Mouse (Mus musculus): ENCODE data around the gene Usp36.

Usp36 gene

DNA sequence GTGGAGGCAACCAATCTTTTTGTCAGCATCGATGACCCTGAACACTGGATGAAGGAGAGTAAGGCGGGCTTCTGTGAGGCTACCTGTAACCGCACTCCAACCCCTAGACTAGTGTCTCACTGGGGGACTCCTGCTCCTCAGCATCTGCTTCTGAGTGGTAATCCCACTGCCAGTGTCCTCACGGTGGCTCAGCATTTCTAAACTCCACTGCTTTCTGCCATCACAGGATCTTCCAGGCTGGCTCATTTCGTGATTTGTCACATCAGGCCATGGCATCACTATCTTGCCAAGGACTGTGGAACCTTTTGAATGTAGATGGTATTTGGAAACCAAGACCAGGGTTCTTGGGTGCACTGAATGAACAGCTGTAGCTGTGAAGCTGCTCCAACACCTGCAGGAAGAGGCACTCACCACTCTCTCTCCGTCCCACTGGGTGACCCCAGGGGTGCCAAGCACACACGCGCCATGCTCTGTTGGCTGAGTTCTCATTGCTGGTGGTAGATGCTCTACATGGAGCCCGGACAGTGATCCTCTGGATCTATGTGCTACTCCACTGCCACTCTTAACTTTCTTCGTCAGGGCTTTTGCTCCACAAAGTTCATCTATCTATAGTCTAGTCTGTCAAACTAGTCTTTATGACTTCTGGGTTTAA is 66.5 kb downstream of the Usp36 start:
- no peak for DNase-seq (ENCODE audit: low spot score in 2 of 2)

DNA sequence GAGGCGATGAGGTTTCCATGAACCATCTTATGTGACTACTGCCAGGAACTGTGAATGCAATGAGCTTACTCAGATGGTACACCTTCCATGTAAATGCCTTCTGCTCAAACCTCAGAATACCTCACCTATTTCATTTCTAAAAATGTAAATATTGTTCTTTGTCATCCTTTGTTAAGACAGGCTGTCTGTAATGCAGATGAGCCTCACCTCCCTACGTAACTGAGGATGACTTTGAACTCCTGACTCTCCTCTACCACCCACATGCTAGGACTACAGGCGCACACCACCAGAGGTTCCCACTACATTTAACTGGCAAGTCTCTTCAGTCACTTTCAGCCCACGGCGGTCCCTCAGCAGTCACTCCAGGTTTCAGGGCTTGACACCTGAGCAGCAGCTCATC is 67.1 kb downstream of the Usp36 start:
- no peak for DNase-seq (ENCODE audit: low spot score in 2 of 2)

DNA sequence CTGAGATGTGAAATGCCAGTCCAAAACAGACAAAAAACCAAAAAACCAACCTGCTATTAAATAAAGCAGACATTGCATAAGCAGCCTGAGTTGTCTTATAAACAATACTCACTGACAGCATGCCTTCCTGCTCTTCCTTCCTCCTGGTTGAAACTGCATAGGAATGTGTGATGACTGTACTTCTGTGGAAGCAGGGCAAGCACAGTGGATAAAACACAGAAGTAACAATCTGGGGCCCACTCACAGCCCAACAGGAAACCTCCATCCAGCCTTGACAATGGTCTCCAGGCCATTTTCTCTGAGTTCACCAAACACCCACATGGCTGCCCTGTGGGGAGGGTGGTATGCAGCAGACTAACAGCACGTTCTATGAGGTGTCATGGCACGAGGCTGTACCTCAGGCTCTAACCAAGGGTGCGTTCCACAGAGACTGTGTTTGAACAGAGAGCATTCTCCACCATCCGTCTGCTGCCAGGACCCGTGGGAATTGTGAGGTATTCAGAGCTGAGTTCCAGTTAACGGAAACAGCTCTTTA is 67.6 kb downstream of the Usp36 start:
- DNase-seq (ENCODE audit: low spot score in 2 of 2), result no peak

DNA sequence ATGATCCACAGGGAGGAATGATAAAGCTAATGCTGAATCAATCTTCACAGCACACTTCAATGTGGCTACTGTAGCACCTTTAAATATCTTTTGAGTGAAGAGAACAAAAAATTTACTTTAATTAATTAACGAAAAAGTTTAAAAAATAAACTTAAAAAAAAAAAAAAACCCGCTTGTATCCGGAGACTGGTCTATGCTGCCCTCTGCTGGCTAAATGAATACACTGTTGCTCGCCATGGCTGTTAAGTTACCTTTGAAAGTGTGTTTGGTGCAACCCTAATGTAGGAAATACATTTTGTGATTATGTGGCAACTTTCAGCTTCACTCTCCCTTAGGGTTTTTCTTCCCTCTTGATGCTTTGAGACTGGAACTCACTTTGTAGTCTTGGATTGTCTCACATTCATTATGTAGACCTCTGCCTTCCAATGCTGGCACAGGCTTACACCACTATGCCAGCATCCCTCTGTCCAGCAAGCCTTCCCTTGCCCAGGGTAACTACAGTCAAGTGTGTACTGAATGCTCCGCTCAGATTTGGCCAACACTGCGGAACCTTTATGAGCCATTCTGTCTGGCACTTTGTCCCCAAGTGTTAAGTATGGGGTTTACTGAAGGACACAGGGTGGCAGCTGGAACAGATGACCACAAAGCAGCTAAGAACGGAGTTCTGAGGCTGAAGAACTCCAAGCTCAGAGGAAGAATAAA is 69.3 kb downstream of the Usp36 start:
- no peak for DNase-seq (ENCODE audit: low spot score in 2 of 2)

DNA sequence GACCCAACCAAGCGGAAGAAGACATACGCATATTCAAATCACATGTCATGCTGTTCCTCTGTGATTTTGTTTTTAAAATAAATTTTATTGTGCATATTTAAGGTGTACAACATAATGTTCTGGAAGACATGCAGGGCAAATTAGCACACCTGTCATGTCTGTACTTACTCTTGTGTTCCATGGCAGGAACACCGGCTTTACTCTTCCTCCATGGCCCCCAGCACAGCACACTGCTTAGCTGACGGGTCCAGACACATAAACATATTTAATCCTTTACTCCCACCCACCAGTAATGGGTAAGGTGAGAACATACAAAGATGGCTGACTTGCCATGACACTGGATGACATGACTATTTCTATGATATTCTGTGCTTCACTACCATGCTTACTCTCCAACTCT is 71.0 kb downstream of the Usp36 start:
- DNase-seq (ENCODE audit: low spot score in 2 of 2), result no peak

DNA sequence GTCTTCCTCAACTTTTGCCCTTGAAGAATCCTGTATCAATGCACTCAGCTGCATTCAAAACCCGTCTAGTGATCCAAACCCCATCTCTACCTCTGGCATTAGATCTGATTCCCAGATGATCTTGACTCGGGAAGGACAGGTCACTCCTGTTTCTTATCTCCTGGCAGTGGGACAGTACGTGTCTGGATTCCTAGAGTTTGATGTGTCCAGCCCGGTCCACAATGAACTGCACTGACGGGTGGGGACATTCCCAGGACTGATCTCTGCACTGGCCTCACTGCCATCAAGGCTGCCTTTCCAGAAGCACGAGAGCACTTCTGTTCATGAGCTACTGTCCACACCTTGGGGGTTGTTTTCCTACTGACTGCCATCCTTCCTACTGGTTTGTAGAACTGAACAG is 73.6 kb downstream of the Usp36 start:
- DNase-seq (ENCODE audit: low spot score in 2 of 2), result no peak

DNA sequence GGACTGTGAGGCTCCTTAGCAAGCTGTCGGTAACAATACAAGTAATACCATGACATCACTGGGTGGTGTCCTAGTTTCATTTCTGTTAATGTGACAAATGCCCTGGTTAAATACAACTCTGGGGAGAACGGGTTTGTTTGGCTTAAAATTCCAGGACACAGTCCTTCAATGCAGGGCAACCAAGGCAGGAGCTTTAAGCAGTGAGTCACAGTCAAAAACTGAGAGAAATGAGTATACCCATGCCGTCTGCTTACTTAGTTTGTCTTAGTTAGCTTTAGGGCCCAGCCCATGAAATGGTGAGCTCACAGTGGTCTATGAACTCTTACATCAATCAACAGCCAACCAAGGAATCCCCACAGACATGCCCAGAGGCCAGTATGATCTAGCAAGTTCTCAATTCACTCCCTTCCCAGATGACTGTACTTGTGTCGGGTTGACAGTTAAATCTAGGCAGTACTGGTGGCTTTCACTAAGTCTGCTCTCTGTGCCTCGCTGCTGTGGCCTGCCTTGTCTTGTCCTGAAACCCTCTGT is 74.1 kb downstream of the Usp36 start:
- DNase-seq (ENCODE audit: low spot score in 2 of 2), result no peak

DNA sequence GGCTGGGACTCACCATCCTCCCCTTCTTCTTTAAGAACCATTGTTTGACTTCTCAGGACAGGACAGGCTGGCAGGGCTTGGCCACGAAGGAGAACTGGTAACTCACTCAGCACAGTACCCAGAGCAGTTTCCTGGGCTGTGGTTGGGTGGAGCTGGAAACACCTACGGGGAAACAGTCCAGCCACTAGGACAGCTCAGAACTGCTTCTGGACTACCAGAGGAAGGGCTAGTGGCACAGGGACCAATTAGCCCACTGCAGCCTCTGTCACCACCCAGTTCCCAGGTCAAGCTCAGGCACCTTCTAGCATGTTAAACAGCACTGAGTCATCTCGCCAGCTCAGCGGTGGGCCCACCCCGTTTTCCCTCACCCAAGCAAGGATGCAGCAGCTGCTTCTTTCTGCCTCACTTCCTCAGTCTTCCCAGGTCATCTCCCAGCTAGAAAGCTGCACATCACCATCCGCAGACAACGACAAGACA is 77.4 kb downstream of the Usp36 start:
- DNase-seq (ENCODE audit: low spot score in 2 of 2), result no peak

DNA sequence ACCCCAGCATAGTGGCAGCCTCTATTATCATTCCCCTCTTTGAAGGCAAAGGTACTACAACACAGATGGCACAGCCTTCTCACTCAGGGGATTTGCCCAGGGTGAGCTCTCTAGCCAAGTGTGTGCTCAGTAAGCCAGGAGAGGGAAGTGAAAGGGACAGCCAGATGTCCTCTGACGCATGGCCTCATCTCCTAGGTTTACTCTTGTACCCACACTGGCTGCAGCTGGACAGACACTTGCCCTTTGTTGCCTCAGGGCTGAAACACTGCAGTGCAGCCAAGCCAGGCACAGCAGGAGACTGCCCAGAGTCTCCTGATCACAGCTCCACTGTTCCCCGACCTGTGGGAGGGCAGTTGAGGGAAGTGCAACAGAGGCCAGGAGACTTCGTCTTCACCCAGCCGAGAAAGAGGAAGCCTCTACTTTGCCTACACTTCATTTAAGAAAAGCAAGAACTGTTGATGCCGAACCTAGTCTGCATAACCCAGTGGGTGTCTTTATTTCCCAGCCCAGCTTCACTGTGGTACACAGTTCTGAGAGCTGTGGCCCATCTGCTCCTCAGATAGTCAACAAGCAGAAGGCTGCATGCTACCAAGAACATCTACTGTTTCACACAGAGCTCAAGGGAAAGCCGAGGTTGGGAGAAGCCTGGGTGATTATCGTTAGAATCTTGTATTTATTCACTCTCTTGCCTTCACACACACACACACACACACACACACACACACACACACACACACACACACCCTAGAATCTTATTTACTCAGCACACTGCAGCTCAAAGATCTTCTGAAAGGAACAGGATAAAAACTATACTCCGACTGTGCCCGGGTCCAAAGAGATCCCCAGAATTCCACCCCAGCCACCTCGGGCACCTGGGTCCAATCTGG is 78.1 kb downstream of the Usp36 start:
- peak in 1 of 2 experiments; percentile 59 for DNase-seq (ENCODE audit: low spot score in 2 of 2)

DNA sequence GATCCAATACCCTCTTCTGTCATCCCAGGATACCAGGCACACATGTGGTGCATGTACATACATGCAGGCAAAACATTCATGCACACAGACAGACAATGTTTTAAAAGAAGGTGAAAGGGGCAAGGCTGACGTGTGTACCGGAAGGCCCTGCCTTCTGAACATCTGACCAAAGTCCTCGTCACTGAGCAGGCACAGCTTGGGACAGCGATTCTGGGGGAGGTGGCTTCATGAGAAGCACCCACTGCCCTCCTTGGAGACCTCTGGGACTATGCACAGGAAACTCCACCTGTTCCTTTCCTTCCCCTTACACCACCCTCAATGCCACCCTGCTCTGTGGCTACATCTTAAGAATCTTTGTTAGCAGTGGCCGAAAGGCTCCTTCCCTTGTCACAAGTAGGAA is 79.1 kb downstream of the Usp36 start:
- no peak for DNase-seq (ENCODE audit: low spot score in 2 of 2)

DNA sequence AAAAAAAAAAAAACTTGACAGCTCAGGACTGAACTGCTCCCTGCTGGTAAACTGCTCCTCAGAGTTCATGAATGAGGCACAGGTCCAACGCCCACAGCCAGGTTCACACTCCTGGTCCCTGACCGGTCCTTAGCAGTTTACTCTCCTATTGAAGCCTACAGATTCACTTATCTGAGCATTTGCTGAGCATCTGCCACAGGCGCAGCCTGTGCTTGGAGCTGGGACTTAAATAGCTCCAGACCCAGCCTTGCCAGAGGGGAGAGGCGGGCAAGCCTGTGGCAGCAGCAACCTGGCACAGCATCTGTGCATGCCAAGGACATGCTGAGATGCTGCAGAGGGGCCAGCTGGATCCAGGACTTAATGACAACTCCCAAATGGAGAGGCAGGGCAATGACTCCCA is 79.9 kb downstream of the Usp36 start:
- peak; percentile 67 to 78 for DNase-seq (ENCODE audit: low spot score in 2 of 2)
